In the genomic region with DNA sequence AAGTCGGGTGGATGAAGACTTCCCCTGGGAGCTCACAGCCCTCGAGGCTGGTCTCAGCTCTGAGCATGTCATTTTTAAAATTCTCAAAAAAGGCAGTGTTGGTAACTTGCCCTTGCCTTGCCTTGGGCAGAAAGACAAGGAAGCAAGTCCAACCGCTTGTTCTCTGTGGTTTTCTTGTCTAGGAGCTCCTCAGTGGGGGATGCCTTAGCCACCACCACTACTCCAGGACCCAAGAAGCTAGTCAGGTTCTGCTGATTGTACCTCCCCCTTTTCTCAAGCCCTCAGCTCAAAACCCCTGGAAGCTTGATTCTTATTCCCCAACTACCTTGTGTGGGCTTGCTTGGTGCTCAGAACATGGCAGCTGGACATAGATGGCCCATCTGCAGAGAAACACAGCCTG, we compare ENCODE assay signal across 17 mouse cellular contexts.
"Had no signal": no experiment of that assay in that cellular context is flagged by ENCODE, and none has a peak within 500 bp of the region (broad histone marks: within the 10 kb centered on the region; RNA-seq: fewer than 3 reads in every experiment).

No protein-coding gene starts in this region.

- H3K4me1 ChIP-seq: liver, embryonic 13.5 days had no signal

- ATAC-seq: midbrain, embryonic 15.5 days had no signal

- H3K4me2 ChIP-seq: liver, embryonic 13.5 days; midbrain, embryonic 12.5 days; midbrain, embryonic 15.5 days; neural tube, embryonic 13.5 days had no signal

- DNase-seq: kidney, postnatal 25 days; layer of hippocampus, adult 9-11 months; liver, embryonic 13.5 days; lung, adult 2 months; lung, postnatal 14 days; lung, postnatal 4 days; retina, postnatal 1 day; right cerebral cortex, postnatal 25 days; spleen, adult 18-20 months; thymus, adult 18-20 months; thymus, postnatal 36 days had no signal

- H3K4me3 ChIP-seq: layer of hippocampus, adult 2 months; left cerebral cortex, adult 2 months; liver, embryonic 13.5 days; midbrain, embryonic 12.5 days; midbrain, embryonic 15.5 days; neural tube, embryonic 13.5 days had no signal

- H3K9ac ChIP-seq: liver, embryonic 13.5 days; midbrain, embryonic 12.5 days; midbrain, embryonic 15.5 days; neural tube, embryonic 13.5 days had no signal

- H3K9me3 ChIP-seq: liver, embryonic 13.5 days; midbrain, embryonic 12.5 days; midbrain, embryonic 15.5 days; neural tube, embryonic 13.5 days had no signal

- H3K27me3 ChIP-seq: liver, embryonic 13.5 days; midbrain, embryonic 12.5 days; midbrain, embryonic 15.5 days; neural tube, embryonic 13.5 days had no signal

- H3K27ac ChIP-seq: kidney, postnatal 0 days; left cerebral cortex, adult 2 months; liver, embryonic 13.5 days; midbrain, embryonic 12.5 days; midbrain, embryonic 15.5 days; neural tube, embryonic 13.5 days had no signal

- H3K36me3 ChIP-seq: liver, embryonic 13.5 days; midbrain, embryonic 12.5 days; midbrain, embryonic 15.5 days; neural tube, embryonic 13.5 days had no signal
